Mouse (Mus musculus): ENCODE data around the gene Mepce.

DNA sequence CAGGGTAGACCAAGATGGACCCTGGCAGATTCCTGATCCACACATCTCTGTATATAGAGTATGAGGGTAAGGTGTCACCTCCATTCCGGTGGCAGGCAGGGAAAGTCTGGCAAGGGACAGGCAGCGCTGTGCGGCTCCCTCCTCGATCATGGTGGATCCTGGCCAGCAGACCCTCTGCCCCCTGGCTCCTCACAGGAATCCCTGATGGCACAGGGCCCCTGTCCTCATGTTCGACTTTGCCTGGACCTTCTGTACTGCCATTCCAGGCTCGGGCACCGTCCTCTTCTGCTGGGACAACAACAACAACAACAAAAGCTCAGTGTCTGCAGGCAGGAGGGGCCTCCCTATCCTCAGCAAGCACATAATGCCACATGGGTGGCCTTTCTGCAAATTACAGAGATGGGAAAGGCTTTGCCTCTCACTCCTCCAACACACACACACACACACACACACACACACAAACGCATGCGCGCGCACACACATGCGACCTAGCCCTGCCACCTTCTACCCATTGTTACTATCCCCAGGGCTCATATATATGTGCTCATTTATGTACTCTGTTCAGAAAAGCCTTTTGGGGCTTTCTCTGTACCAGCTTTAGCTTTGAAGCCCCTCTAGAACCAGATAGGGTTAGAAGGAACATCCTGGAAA, 53.7 kb downstream of the Mepce start:
- TF ChIP-seq MAFK (IDR thresholded peaks at IDR 0.05; ENCODE audit: insufficient replicate concordance, low read length) (no peak), KAT2A (IDR thresholded peaks at IDR 0.05; ENCODE audit: insufficient replicate concordance, low read length) (no peak), CTCF (conservative IDR thresholded peaks at IDR 0.05 in 1 of 2, IDR thresholded peaks at IDR 0.05 in 1 of 2; ENCODE audit: low read depth in 2 of 2, low read length in 2 of 2) (no peak), SMC3 (IDR thresholded peaks at IDR 0.05; ENCODE audit: low read depth, low read length) (no peak)

All from CH12.LX (cell line).